Mouse (Mus musculus) gastrocnemius, postnatal 4 days (tissue): ENCODE data around the gene Poldip2. TPM values are rescaled to one million over a fixed set of nuclear protein-coding genes. Genes with fewer than 3 reads are reported as not detected.
"Not testable (repeated sequence)": the region's sequence is repeated elsewhere in the genome, so short reads cannot be mapped to it uniquely, and the experiment has no call there.

Experiments used
- DNase-seq, 2 experiments: peaks; one replicate each; pipeline ENCODE4 v3.0.0; 2021 to 2022; ENCODE audit warnings: low spot score in 2 of 2, mixed read lengths in 2 of 2
- total RNA-seq, 2 experiments: library from RNA; stranded (reverse); gene quantifications; 2 replicates each; pipeline ENCODE4 v1.2.3; 2021

Gene Poldip2
- total RNA-seq, 2 experiments from 2014 or later, result 96.8 to 114 TPM

DNA sequence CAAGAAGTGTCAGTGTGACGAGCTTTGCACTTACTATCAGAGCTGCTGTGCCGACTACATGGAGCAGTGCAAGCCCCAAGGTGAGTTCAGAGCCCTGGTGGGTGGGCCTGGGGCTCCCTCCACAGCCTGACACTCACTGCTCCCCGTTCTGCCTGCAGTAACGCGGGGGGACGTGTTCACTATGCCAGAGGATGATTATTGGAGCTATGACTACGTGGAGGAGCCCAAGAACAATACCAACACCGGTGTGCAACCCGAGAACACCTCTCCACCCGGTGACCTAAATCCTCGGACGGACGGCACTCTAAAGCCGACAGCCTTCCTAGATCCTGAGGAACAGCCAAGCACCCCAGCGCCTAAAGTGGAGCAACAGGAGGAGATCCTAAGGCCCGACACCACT lies 12.4 kb upstream of the Poldip2 start:
- DNase-seq, result no peak

DNA sequence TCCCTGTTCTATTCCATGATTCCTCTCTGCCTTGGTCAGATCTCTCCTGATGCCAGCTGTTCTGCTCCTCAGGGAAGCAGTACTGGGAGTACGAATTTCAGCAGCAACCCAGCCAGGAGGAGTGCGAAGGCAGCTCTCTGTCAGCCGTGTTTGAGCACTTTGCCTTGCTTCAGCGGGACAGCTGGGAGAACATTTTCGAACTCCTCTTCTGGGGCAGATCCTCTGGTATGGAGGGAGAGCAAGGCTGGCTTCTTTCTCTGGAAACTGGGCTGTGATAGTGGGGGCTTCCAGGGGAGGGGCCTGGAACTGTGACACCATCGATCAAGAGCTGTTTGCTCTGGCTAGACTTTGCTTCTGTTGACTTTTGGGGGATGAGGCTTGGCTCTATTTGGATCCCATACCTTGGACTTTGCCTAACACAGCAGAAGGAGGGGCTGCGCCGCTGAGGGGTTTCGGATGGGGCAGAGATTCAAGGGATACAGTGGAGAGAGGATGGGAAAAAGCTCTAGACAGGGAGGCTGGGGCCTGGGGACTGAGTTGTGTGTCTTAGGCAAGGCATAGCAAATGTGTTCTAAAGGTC lies 11.3 kb upstream of the Poldip2 start:
- DNase-seq, result no peak

DNA sequence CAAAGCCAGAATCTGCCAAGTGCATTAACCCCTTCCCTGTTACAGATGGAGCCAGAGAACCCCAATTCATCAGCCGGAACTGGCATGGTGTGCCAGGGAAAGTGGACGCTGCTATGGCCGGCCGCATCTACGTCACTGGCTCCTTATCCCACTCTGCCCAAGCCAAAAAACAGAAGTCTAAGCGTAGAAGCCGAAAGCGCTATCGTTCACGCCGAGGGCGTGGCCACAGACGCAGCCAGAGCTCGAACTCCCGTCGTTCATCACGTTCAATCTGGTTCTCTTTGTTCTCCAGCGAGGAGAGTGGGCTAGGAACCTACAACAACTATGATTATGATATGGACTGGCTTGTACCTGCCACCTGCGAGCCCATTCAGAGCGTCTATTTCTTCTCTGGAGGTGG lies 10.5 kb upstream of the Poldip2 start:
- DNase-seq, result no peak

DNA sequence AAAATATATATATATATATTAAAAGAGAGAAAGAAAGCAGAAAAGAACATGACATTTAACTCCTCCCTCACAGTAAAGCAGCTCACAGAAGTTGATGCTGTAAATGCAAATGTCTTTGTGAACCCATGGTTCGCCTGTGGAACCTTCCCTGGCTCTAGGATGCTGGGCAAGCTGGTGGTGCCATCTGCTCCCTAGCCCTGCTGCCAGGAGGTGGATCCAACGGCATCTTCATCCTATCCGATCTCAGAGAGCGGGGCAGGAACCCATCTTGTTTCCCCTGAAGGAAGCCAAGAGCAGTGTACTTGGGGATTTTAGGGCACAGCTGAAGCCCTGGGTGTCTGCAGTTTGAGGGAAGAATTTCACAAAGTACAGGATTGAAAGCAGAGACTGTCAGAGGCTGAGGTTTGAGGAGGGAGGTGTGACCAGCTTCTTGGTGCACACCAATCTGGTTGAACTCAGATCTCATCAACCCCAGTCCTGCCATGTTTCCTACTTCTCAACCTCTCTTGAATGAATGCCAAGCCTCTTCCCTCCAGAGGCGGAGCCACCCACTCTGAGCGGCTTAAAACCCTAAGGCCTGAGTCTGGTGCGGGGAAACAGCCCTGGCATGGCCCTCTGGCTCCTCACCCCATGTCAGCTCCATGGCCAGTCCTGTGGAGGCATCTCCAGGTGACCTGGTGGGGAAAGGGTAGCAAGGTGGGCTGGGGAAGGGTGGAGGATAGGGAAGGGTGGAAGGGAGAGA lies 8.9 kb upstream of the Poldip2 start, which contains the start of gene Sebox:
Gene Sebox (plus strand): TSS at position 539 of the 742 bp plus-strand sequence.
- DNase-seq, result no peak

DNA sequence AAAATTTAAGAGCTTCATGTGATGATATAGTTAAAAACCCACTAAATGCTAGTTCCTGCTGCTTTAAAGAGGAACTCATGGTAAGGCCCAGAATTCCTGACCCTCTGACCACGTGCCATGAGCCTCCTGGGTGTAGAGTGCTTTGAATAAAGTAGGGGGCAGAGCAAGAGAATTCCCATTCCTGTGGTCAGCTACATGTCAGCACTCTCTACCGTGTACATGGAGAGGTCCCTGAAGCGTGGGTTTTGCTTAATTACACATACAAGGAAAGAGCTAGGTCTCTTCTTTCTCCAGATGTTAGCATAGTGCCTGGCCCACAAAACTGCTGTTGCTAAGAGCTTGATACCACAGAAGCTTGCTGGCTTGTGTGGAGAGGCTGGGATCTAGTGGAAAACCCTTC lies 6.6 kb upstream of the Poldip2 start:
- DNase-seq, result no peak

DNA sequence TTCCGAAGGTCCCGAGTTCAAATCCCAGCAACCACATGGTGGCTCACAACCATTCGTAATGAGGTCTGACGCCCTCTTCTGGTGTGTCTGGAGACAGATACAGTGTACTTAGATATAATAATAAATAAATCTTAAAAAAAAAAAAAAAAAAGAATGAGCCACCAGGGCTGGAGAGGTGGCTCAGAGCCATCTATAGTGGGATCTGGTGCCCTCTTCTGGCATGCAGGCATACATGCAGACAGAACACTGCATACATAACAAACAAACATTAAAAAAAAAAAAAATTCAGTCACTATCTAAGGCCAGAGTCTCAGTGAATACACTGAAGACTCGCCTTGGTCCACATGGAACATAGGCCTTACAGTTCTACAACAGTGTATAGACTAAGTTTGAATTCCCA lies 2.8 kb upstream of the Poldip2 start:
- no peak for DNase-seq

DNA sequence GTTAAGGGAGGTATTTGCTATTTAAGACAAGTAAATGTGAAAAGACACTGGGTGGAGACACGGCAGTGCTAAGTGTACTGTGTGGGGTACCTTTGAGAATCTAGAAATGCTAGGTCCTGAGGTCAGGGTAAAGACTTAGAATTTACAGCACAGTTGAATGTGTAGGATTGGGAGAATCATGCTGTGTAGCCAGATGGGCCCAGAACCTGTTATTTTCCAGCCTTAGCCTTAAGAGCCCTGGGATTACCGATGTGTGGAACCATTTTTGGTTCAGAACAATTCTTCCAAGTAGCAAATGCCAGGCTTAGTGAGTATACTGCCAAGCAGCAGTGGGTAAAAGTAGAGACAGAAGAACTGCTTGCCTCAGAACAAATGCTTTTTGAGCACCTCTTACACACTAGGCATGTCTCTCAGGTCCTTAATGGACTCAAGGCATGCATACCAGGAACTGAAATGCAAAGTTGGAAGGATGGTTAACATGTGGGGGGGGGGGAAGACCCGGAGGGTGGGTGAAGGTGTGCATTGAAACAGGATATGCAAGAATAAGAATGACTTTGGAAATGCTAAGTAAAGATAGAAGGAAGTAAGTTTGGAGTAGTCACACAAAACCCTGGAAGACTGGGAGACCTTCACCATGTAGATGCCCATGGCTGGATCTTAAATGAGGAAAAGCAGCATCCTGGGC lies 1.3 kb downstream of the Poldip2 start:
- no peak for DNase-seq

DNA sequence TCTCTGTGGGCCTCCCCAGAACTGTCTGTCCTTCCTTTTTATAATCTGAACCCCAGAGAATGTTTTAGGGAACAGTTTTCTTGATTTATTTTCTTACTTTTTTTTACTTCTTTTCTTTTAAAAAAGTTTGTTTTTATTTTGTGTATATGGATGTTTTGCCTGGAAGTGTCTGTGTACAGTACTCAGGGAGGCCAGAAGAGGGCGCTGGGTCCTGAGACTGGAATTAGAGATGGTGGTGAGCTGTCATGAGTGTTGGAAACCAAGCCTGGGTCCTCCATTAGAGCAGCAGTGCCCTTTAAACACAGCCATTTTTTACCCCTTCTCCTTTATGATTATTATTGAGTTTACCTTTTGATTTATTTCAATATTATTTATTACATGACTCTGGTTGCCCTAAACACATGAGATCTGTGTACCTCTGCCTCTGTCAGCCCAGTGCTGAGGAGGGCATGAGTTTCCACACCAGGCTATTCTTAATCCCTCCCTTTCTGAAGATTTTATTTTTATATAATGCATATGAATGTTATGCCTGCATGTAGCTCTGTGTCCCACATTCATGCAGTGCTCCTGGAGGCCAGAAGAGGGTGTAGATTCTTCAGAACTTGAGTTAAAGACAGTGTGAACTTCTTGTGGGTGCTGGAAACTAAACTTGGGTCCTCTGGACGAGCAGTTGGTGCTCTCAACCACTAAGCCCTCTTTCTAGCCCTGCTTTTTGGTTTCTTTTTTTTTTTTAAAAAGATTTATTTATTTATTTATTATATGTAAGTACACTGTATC lies 3.7 kb downstream of the Poldip2 start:
- DNase-seq, result no peak

DNA sequence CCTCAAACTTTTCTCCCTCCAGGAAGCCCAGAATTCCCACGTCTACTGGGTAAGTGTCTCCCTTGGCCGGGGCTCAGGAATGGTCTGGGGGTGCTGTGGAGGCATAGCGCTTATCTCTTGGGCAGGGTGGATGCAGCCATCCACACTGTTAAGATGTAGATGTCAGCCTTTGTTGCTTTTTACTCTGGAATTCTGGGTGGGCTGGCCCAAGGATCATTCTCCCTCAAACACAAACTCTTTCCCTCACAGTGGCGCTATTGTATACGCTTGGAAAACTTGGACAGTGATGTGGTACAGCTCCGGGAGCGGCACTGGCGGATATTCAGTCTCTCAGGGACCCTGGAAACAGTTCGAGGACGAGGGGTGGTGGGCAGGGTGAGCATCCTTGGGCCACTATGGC lies 6.9 kb downstream of the Poldip2 start:
- DNase-seq, result no peak

DNA sequence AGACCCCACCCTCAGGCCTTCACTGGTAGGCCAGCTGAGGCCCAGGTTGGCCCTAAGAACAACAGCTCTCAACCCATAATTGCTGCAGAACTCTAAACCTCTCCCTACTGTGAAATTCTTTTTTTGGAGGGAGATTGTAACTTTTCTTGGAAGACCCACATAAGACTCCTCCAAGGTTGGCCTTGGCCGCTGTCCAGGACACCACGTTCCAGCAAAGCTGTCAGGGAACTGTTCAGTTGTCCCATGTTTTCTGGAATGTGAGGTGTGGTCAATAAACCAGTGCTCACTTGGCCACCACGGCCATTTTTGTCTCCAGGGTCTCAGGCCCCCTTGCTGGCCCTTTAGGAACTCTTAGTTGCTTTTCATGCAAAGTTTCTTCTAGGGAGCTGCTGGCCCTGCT lies 9.9 kb downstream of the Poldip2 start:
- DNase-seq, result no peak

DNA sequence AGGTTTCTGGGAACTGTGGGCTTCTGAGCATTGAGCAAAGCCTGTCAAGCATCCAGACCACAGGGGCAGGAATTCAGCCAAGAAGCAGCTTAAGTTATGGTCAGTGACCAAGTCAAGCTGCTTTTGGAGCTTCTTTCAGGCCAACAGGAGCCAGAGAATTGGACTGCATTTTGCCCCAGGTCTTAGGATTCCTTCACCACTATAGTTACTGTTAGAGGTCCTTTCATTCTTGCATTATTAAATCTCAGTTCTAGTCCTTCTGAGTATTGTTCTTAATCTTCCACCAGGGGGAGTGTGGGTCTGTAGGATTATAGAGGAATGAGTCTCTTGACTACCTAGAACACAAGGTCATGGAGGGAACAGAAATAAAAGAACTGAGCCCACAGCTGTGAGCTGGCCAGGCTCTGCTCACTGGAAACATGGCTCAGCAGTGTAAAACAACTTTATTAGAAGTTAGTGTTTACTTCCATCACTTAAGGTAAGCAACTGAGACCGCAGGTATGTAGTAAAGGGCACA lies 10.5 kb downstream of the Poldip2 start:
- DNase-seq, result no peak

DNA sequence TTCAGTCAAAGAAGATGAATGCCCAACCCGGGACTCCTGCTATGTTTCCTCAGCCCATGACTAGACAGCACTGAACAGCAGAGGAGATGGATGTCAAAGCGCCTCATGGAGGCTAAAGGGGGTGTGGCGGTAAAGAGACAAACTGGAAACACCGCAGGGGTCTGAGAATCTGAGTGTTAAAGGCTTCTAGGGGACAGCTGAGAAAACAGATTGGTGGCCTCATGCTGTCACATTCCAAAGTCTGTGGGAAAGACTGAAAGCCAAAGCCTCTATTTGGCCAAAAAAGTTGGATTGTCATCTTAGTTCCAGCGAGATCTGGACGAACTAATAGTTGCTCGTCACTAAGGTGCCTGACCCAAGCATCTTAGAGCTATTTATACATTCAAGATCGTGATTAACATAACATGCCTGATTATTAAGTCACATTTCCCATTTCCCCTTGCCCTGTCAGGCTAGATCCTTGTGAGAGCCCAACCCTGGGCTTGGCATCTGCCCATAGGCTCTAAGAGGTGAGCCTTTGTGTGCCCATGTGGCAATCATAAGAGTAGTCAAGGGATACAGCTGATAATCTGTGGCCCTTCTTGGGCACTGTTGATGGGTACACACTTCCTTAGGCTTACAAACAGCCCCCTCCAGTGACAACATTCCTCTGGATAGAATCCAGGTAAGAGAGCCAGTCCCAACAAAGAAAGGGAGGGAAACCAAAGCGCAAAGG lies 11.4 kb downstream of the Poldip2 start:
- DNase-seq, result no peak

DNA sequence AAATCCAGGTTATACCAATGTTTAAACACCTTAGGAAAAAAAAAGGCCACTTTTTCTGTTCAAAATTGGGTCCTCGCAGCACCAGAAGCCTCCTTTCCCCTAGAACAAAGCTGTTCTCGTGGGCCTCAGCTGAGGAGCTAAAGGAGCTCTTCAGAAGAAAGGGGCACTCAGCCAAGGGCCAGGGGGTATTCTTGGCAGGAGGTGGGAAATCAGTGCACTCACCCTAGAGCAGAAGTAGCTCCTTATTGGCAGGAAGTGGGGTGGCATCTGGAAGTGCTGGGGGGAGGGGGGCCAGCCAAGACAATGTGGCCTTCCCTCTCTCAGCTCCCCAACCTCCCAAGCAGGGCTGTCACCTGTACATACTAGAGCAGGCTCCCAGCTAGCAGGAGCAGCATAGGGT lies 12.8 kb downstream of the Poldip2 start:
- DNase-seq, result no peak

DNA sequence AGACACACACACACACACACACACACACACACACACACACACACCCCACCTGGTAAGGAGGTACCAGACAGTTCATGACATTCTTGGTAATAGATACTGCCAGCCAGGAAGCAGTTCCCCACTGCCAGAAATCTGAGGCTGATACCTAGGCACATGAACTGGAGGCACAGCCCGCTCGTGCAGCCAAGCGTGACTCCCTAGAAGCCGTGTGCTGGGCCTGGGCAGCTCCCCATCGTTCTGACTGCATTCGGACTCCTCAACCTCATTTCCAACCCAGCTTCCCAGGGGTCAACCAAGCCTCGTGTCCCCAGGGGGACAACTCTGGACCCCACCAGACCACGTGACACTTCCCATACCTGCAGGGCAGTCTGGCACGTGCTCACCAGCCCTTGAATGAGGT lies 16.7 kb downstream of the Poldip2 start:
- no peak for DNase-seq

DNA sequence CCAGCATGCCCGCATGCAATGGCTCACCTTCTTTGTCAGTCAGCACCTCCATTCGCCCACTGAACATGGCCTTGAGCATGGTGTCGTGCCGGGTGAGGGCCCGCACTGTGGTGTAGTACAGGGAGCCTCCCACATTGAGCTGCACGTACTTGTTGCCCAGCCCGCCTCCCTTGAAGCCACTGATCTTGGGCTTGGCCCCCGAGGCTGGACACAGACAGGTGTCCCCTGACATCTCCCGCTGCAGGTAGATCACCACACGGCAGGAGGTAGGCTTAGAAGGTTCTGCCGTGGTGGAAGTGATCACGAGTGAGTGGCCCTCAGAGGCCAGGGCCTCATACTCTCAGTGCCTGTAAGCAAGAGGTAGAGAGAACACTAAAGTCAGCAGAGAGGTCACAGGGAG lies 18.0 kb downstream of the Poldip2 start:
- DNase-seq, result no peak

DNA sequence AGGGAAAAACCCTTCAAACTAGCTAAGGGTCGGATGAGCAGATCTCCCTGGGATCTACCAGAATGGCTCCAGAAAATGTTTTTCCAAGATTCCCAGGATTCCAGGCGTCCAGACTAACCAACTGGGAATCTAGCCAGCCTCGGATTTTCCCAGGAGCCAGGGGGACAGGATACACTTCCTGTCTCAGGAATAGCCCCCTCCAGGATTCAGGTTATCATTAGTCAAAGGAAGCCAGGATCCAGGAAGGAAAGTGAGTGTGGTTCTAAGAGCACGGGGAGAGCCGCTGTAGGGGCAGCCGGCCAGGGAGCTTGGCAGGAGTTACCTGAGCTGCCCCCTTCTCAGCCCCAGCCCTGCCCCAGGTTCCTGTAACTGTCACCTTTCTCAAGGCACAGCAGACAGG lies 19.1 kb downstream of the Poldip2 start:
- DNase-seq, result peak in 1 of 2 experiments; percentile 31

DNA sequence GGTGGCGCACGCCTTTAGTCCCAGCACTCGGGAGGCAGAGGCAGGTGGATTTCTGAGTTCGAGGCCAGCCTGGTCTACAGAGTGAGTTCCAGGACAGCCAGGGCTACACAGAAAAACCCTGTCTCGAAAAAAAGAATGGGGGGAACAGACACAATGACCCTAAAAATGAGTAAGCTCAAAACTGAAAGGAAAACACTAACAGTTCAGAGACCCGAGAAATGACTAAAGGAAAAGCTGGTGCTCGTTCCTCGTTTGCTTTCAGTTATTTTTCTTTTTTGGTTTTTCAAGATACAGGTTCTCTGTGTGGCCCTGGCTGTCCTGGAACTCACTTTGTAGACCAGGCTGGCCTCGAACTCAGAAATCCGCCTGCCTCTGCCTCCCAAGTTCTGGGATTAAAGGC lies 19.5 kb downstream of the Poldip2 start:
- DNase-seq, result not testable (repeated sequence)

DNA sequence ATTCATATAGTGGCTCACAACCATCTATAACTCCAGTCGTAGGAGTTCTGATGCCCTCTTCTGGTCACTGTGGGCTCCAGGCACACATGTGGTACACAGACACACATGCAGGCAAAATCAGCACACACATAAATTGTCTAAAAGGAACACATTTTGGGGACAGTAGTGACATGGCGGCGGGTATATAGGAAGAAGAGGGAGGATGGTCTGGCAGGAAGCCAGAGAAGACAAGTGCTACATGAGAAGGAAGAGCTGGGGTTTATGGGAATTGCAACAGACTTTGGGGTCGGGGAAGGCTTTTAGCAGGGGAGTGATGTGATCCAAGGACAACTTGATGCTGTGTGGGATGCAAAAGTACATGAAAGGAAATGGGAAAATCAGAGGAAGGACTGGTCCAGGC lies 22.5 kb downstream of the Poldip2 start:
- DNase-seq, result no peak

DNA sequence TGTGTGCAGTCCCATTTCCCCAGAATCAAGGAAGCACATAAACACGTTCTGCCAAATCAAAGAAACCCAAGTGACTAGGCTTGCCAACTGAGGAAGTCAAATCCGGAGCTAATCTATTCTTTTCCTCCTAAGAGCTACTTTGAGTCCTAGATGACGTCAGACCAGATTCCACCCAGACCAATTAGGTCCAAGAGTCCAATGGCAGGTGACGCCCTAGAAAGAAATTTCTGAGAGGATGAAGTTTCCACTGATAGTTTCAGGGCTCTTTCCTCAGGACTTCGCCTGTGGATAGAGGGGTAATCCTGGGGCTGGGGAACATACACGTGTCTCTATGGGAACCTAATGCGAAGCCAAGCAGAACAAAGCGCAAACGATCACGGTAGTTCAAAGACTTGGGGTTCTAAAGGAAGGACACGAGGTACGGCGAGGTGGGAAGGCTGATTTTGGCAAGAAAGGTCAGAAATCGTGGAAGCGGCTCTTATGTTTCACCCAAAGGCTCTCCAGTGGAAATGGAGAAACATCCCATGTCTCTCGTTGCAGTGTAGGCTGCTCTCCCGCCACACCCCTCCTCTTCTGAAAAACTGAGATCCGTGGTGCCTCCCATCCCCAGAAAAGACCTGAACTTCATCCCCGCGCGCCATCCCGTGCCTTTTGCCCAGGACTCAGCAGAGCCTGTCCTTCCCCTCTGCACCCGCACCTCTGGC lies 23.5 kb downstream of the Poldip2 start:
- no peak for DNase-seq

DNA sequence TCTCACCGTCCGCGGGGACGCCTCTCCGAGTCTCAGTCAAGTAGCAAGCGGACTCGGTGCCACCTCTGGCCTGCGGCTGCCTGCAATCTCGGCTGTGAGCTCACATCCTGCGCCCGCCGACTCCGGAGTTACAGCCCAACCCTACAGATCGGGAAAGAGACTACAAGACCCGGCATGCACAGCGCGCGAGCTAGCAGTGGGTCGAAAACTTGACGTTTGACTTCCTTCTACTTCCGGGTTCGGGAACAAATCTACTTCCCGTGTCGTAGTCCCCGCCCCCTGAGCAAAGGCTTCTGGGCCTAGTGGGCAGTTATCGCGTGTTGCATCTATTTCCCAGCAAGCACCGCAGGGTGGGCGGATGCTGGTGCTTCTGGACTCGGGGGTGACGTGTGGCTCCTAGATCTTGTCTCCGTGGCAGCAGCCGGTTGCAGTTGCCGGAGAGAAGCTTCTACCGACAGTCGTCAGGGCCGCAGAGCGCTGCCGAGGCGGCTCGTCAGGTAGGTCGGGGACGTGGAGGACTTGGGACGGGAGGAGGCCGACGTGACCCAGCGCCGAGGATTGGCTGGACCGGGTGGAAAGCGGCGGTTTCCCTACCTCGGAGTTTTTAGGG lies 24.2 kb downstream of the Poldip2 start, which contains the start of the genes Tnfaip1 and Ift20:
Gene Tnfaip1 (minus strand): TSS at position 253 of the 610 bp plus-strand sequence.
Gene Ift20 (plus strand): TSS at position 282 of the 610 bp plus-strand sequence.
- DNase-seq, result peak; percentile 85 to 96
